Mouse (Mus musculus) limb, embryonic 14.5 days (tissue): Measurements from ENCODE around the gene Nod1. TPM values are rescaled to one million over a fixed set of nuclear protein-coding genes. Genes with fewer than 3 reads are reported as not detected.

Experiments
- ATAC-seq: fragments of 200-750 bp; cut with Nextera tagmentation; 2 replicates; pipeline ENCODE4 v1.8.0; 2017; ENCODE audit warnings: low read depth, moderate number of reproducible peaks, moderate TSS enrichment; ENCODE audit not compliant: low FRiP score
- DNase-seq: peaks from one replicate; pipeline ENCODE4 v3.0.0-alpha.2; 2015; ENCODE audit warnings: low spot score
- H3K27ac ChIP-seq: fragments of 300-500 bp; sonication (generic); replicated peaks from 2 replicates; pipeline ENCODE4 v1.5.1; 2014; ENCODE audit warnings: low read depth, mild to moderate bottlenecking, low read length, moderate library complexity, mixed read lengths
- H3K27me3 ChIP-seq: fragments of 300-500 bp; sonication (generic); 2 replicates; pipeline ENCODE4 v1.6.1; 2014; ENCODE audit warnings: low read length, mixed read lengths; ENCODE audit not compliant: control insufficient read depth, insufficient read depth
- H3K36me3 ChIP-seq: fragments of 300-500 bp; sonication (generic); 2 replicates; pipeline ENCODE4 v1.6.1; 2014; ENCODE audit warnings: mild to moderate bottlenecking, low read length, moderate library complexity, mixed read lengths; ENCODE audit not compliant: control insufficient read depth, insufficient read depth
- H3K4me1 ChIP-seq: fragments of 300-500 bp; sonication (generic); 2 replicates; pipeline ENCODE4 v1.6.1; 2014; ENCODE audit warnings: antibody characterized with exemption, low read length, mixed read lengths; ENCODE audit not compliant: control insufficient read depth, insufficient read depth
- H3K4me2 ChIP-seq: fragments of 300-500 bp; sonication (generic); replicated peaks from 2 replicates; pipeline ENCODE4 v1.6.1; 2014; ENCODE audit warnings: low read depth, mild to moderate bottlenecking, low read length, moderate library complexity; ENCODE audit not compliant: severe bottlenecking
- H3K4me3 ChIP-seq: fragments of 300-500 bp; sonication (generic); replicated peaks from 2 replicates; pipeline ENCODE4 v1.5.1; 2014; ENCODE audit warnings: low read length
- H3K9ac ChIP-seq: fragments of 300-500 bp; sonication (generic); 2 replicates; pipeline ENCODE4 v1.6.1; 2014; ENCODE audit warnings: mild to moderate bottlenecking, low read depth, low read length, moderate library complexity; ENCODE audit not compliant: severe bottlenecking
- H3K9me3 ChIP-seq: fragments of 300-500 bp; sonication (generic); 2 replicates; pipeline ENCODE4 v1.6.1; 2016; ENCODE audit warnings: low read length; ENCODE audit not compliant: control insufficient read depth
- POLR2A ChIP-seq: fragments of 200-500 bp; IDR thresholded peaks from 2 replicates; pipeline ENCODE4 v1.8.0; 2012; ENCODE audit warnings: inconsistent platforms, mild to moderate bottlenecking, moderate library complexity, borderline replicate concordance; ENCODE audit not compliant: insufficient read depth, insufficient read length; ENCODE audit errors: extremely low read depth
- WGBS: fragments of 180-500 bp; shearing (Covaris S2); extraction: QIAGEN DNeasy Blood & Tissue Kit; methylation state at CpG from one replicate; pipeline ENCODE4 v1.1.7; 2014; 5-methylcytosine and 5-hydroxymethylcytosine counted together
- polyA plus RNA-seq, 2 experiments: library from polyadenylated mRNA; depleted of rRNA in 1 of 2; stranded (reverse) in 1 of 2; unstranded in 1 of 2; fragments of >200 nt; fragmentation: Nextera tagmentation in 1 of 2; extraction: Ambion mirVana in 1 of 2; gene quantifications; 2 replicates each; pipeline versions ENCODE4 v1.2.1 to v1.2.3; 2012 to 2014

Gene Nod1
- polyA plus RNA-seq, 2 experiments: 7.4 to 13.1 TPM

- H3K4me3 ChIP-seq: peak overlapping the region; percentile 43
- H3K9me3 ChIP-seq: no peaks in the 10 kb centered on the region
- no peaks in the 10 kb centered on the region for H3K4me1 ChIP-seq
- DNase-seq: no peak
- H3K36me3 ChIP-seq: no peaks in the 10 kb centered on the region
- H3K27ac ChIP-seq: no peak overlapping the region
- no peak for TF ChIP-seq POLR2A
- no peak for ATAC-seq
- peak overlapping the region; percentile 66 for H3K4me2 ChIP-seq
- no peaks in the 10 kb centered on the region for H3K27me3 ChIP-seq
- WGBS: 8% methylated on average over 7 of the region's 7 CpGs
- peak overlapping the region; percentile 29; the same call in 1 of the 2 replicates for H3K9ac ChIP-seq
Measured at GRCm38 (mm10) chr6:54992141-54992540, 19.7 kb upstream of the Nod1 start.

GRCm38 (mm10) chr6:54991189-54991588 lies 18.8 kb upstream of the Nod1 start:
- ATAC-seq (no peak), DNase-seq (no peak)
- Histone ChIP-seq H3K36me3 (no peaks in the 10 kb centered on the region), H3K27ac (no peak overlapping the region), H3K4me3 (no peak overlapping the region), H3K9ac (no peak overlapping the region), H3K4me1 (no peaks in the 10 kb centered on the region), H3K9me3 (no peaks in the 10 kb centered on the region), H3K4me2 (no peak overlapping the region), H3K27me3 (no peaks in the 10 kb centered on the region)
- WGBS: 94% methylated on average over 2 of the region's 2 CpGs
- no peak for TF ChIP-seq POLR2A

- no peak overlapping the region for H3K27ac ChIP-seq
- no peak overlapping the region for H3K4me3 ChIP-seq
- no peaks in the 10 kb centered on the region for H3K36me3 ChIP-seq
- no peaks in the 10 kb centered on the region for H3K4me1 ChIP-seq
- no peak for TF ChIP-seq POLR2A
- no peaks in the 10 kb centered on the region for H3K27me3 ChIP-seq
- 93% methylated on average over 6 of the region's 6 CpGs for WGBS
- no peak overlapping the region for H3K4me2 ChIP-seq
- no peak overlapping the region for H3K9ac ChIP-seq
- ATAC-seq (no peak), DNase-seq (no peak)
- H3K9me3 ChIP-seq: no peaks in the 10 kb centered on the region
Measured at GRCm38 (mm10) chr6:54988141-54988540, 15.7 kb upstream of the Nod1 start.

GRCm38 (mm10) chr6:54984096-54984495 lies 11.7 kb upstream of the Nod1 start:
- H3K9ac ChIP-seq: no peak overlapping the region
- H3K36me3 ChIP-seq: no peaks in the 10 kb centered on the region
- H3K4me2 ChIP-seq: no peak overlapping the region
- no peak overlapping the region for H3K27ac ChIP-seq
- ATAC-seq: no peak
- no peak overlapping the region for H3K4me3 ChIP-seq
- no peak for TF ChIP-seq POLR2A
- WGBS: 92% methylated on average over 8 of the region's 8 CpGs
- no peak for DNase-seq
- no peaks in the 10 kb centered on the region for H3K4me1 ChIP-seq
- no peaks in the 10 kb centered on the region for H3K27me3 ChIP-seq
- H3K9me3 ChIP-seq: no peaks in the 10 kb centered on the region

GRCm38 (mm10) chr6:54983526-54984050 lies 11.2 kb upstream of the Nod1 start:
- no peak for ATAC-seq
- Histone ChIP-seq H3K27me3 (no peaks in the 10 kb centered on the region), H3K4me3 (no peak overlapping the region), H3K9me3 (no peaks in the 10 kb centered on the region), H3K9ac (no peak overlapping the region), H3K36me3 (no peaks in the 10 kb centered on the region), H3K4me2 (no peak overlapping the region), H3K4me1 (no peaks in the 10 kb centered on the region), H3K27ac (no peak overlapping the region)
- DNase-seq: no peak
- 91% methylated on average over 4 of the region's 4 CpGs for WGBS
- TF ChIP-seq POLR2A: no peak

GRCm38 (mm10) chr6:54979426-54979825 lies 7.0 kb upstream of the Nod1 start:
- no peak for TF ChIP-seq POLR2A
- WGBS: 94% methylated on average over 6 of the region's 6 CpGs
- H3K27ac ChIP-seq: no peak overlapping the region
- H3K27me3 ChIP-seq: no peaks in the 10 kb centered on the region
- H3K4me1 ChIP-seq: no peaks in the 10 kb centered on the region
- H3K9me3 ChIP-seq: no peaks in the 10 kb centered on the region
- no peak for ATAC-seq
- no peak overlapping the region for H3K4me3 ChIP-seq
- DNase-seq: no peak
- no peak overlapping the region for H3K9ac ChIP-seq
- H3K36me3 ChIP-seq: no peaks in the 10 kb centered on the region
- H3K4me2 ChIP-seq: no peak overlapping the region
